8 mouse cellular contexts compared by ENCODE assay signal in the genomic region with DNA sequence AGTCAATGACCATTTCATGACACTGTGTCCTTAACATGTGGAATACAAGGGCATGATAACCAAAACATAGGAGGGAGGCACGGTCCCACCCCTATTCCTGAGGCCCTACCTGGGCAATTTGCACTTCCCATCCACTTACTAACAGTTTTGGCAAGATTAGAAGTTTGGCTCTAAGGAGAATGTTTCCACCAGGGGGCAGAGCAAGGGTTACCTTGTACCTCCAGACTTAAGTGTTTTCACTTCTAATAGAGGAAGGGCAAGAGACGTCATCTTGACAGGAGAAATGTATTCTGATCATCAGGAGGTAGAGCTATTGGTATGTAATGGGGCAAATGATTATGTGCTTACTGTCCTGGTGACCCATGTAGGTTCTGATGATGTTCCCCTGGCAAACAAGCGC. TPM values are rescaled to one million over a fixed set of nuclear protein-coding genes. Genes with fewer than 3 reads are reported as not detected.
DNase-seq lines count a peak whose midpoint lies in the region; ATAC-seq and TF ChIP-seq lines count a peak whose summit lies in the region.

No protein-coding gene starts in this region.

- no peak overlapping the region for H3K4me3 ChIP-seq in forebrain, postnatal 0 days (ENCODE audit: low read depth, low read length)
- H3K4me3 ChIP-seq in forebrain, embryonic 16.5 days (replicated peaks; ENCODE audit: low read length): no peak overlapping the region
- no peak overlapping the region for H3K4me3 ChIP-seq in midbrain, embryonic 10.5 days

- no peak overlapping the region for H3K27ac ChIP-seq in forebrain, postnatal 0 days (ENCODE audit: low read depth, low read length)
- H3K27ac ChIP-seq in forebrain, embryonic 16.5 days (ENCODE audit: low read length): no peak overlapping the region
- H3K27ac ChIP-seq in midbrain, embryonic 10.5 days (replicated peaks): no peak overlapping the region

- TF ChIP-seq CTCF in forebrain, postnatal 0 days (IDR thresholded peaks at IDR 0.05; ENCODE audit: low read depth): peak; percentile 35

- DNase-seq in forebrain, postnatal 0 days: no peak
- peak; percentile 54 for DNase-seq in 3T3-L1 (ENCODE audit: low read depth, low spot score)
- peak; percentile 21 for DNase-seq in ZHBTc4 (ENCODE audit: low read depth, low spot score)
- peak; percentile 75 for DNase-seq in kidney, adult 9 months
- DNase-seq in skeletal muscle tissue, adult 2 months (ENCODE audit: low read depth, low spot score): peak; percentile 20
- no peak for DNase-seq in right cerebral cortex, postnatal 4 days
- DNase-seq in midbrain, embryonic 10.5 days (ENCODE audit: low spot score): no peak

- H3K27me3 ChIP-seq in forebrain, postnatal 0 days (ENCODE audit: insufficient read depth, low read length): no peaks in the 10 kb centered on the region
- H3K27me3 ChIP-seq in forebrain, embryonic 16.5 days (replicated peaks; ENCODE audit: control insufficient read depth, insufficient read depth, low read length): no peaks in the 10 kb centered on the region
- no peaks in the 10 kb centered on the region for H3K27me3 ChIP-seq in midbrain, embryonic 10.5 days (ENCODE audit: low read depth, poor library complexity, severe bottlenecking)

- ATAC-seq in forebrain, postnatal 0 days: no peak
- no peak for ATAC-seq in forebrain, embryonic 16.5 days

- 82% methylated on average over 3 of the region's 3 CpGs for WGBS in forebrain, postnatal 0 days
- 82% methylated on average over 3 of the region's 3 CpGs for WGBS in forebrain, embryonic 16.5 days
- 72% methylated on average over 3 of the region's 3 CpGs for WGBS in midbrain, embryonic 10.5 days

- no peak overlapping the region for H3K4me2 ChIP-seq in forebrain, postnatal 0 days (ENCODE audit: low read depth)
- H3K4me2 ChIP-seq in forebrain, embryonic 16.5 days (ENCODE audit: low read length): no peak overlapping the region

- no peaks in the 10 kb centered on the region for H3K9me3 ChIP-seq in forebrain, postnatal 0 days (ENCODE audit: low read length)
- H3K9me3 ChIP-seq in forebrain, embryonic 16.5 days (ENCODE audit: control insufficient read depth, low read length): no peaks in the 10 kb centered on the region
- no peaks in the 10 kb centered on the region for H3K9me3 ChIP-seq in midbrain, embryonic 10.5 days (replicated peaks)

- H3K36me3 ChIP-seq in forebrain, postnatal 0 days (ENCODE audit: insufficient read depth): no peaks in the 10 kb centered on the region
- no peaks in the 10 kb centered on the region for H3K36me3 ChIP-seq in forebrain, embryonic 16.5 days (ENCODE audit: control insufficient read depth, insufficient read depth)
- H3K36me3 ChIP-seq in midbrain, embryonic 10.5 days: no peaks in the 10 kb centered on the region

- H3K4me1 ChIP-seq in forebrain, postnatal 0 days (ENCODE audit: insufficient read depth): no peaks in the 10 kb centered on the region
- peaks cover 12% of the 10 kb centered on the region for H3K4me1 ChIP-seq in forebrain, embryonic 16.5 days (replicated peaks; ENCODE audit: control insufficient read depth, insufficient read depth, low read length)
- H3K4me1 ChIP-seq in midbrain, embryonic 10.5 days: peaks cover 32% of the 10 kb centered on the region

- no peak overlapping the region for H3K9ac ChIP-seq in forebrain, postnatal 0 days
- H3K9ac ChIP-seq in forebrain, embryonic 16.5 days (replicated peaks; ENCODE audit: low read depth, low read length): no peak overlapping the region

RNA-seq across cellular contexts. Expression of a gene that starts 33.5 kb away (rescaled TPM):
- 301 and 445 TPM in 2 replicates for total RNA-seq in forebrain, postnatal 0 days (2014; rRNA removed)
- polyA plus RNA-seq in forebrain, postnatal 0 days (2015; fragmentation: Nextera tagmentation; extraction: Ambion mirVana): 88.6 and 138 TPM in 2 replicates
- 111 and 146 TPM in 2 replicates for polyA plus RNA-seq in forebrain, embryonic 16.5 days (2015; fragmentation: Nextera tagmentation; extraction: Ambion mirVana)
- 5.1 and 6.1 TPM in 2 replicates for polyA plus RNA-seq in midbrain, embryonic 10.5 days (2016; fragmentation: Nextera tagmentation; extraction: Ambion mirVana)

Comparison
In these comparisons a context has a peak if more than half of its experiments do, and no peak if none do; other contexts are left out.
1. DNase-seq: peak in 3T3-L1 (single experiment), ZHBTc4 (single experiment), kidney, adult 9 months (single experiment) and skeletal muscle tissue, adult 2 months (single experiment); none in forebrain, postnatal 0 days (single experiment), right cerebral cortex, postnatal 4 days (single experiment) and midbrain, embryonic 10.5 days (single experiment).
2. RNA of a gene that starts 33.5 kb away (polyA plus RNA-seq): 111 to 146 TPM in forebrain, embryonic 16.5 days and 88.6 to 138 TPM in forebrain, postnatal 0 days; 5.1 to 6.1 TPM in midbrain, embryonic 10.5 days; every median in the first group is over 10 times any median in the second.